Comparison of ENCODE assay signal across 9 mouse cellular contexts in the genomic region with DNA sequence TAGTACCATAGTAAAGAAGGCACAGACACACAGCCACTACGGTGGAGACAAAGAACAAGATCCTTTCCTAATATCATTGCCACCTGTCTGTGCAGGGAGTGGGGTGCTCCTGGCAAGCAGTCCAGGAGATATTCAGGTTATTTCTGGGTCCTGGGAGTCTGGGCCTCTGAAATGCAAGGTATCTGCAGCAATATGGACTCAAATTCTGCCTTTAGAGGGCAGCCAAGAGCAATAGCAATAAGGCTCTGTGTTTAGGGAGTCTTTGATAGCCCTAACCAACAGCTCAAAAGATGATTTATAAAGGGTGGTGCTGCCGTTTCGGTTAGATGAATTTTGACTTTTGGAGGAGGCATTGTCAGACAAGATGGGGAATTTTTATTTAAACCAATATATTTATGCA. TPM values are rescaled to one million over a fixed set of nuclear protein-coding genes. Genes with fewer than 3 reads are reported as not detected.
DNase-seq lines count a peak whose midpoint lies in the region; ATAC-seq and TF ChIP-seq lines count a peak whose summit lies in the region.
"Had no signal": no experiment of that assay in that cellular context is flagged by ENCODE, and none has a peak within 500 bp of the region (broad histone marks: within the 10 kb centered on the region; RNA-seq: fewer than 3 reads in every experiment).

No protein-coding gene starts in this region.

- H3K27me3 ChIP-seq in hindbrain, embryonic 11.5 days (ENCODE audit: control insufficient read depth, insufficient read depth, low read length) = no peaks in the 10 kb centered on the region
- H3K27me3 ChIP-seq in hindbrain, embryonic 12.5 days = no peaks in the 10 kb centered on the region
- no peaks in the 10 kb centered on the region for H3K27me3 ChIP-seq in liver, embryonic 14.5 days (ENCODE audit: control insufficient read depth, insufficient read depth, low read length)
- H3K27me3 ChIP-seq: embryonic facial prominence, embryonic 12.5 days had no signal

- no peak for TF ChIP-seq EP300 in liver, embryonic 14.5 days (IDR thresholded peaks at IDR 0.05; ENCODE audit: low read depth)

- WGBS in hindbrain, embryonic 11.5 days = 84% methylated on average over 3 of the region's 3 CpGs
- WGBS in hindbrain, embryonic 12.5 days = 82% methylated on average over 3 of the region's 3 CpGs
- 40% methylated on average over 3 of the region's 3 CpGs for WGBS in liver, embryonic 14.5 days (ENCODE audit: insufficient replicate concordance)

- peak; percentile 27 for DNase-seq in hindbrain, embryonic 11.5 days (ENCODE audit: low spot score)
- DNase-seq in 3T3-L1 (ENCODE audit: low read depth, low spot score) = peak; percentile 51
- DNase-seq in CD4-positive, CD25-positive, alpha-beta regulatory T cell, adult 2 months (ENCODE audit: low read depth, low spot score) = peak; percentile 60
- DNase-seq in liver, embryonic 14.5 days (ENCODE audit: low read depth in 3 of 3, low spot score in 3 of 3) = peak in 1 of 3 experiments; percentile 22
- peak; percentile 44 for DNase-seq in thymus, postnatal 4 days
- DNase-seq in MN1 (ENCODE audit: low spot score) = no peak

- no peaks in the 10 kb centered on the region for H3K9me3 ChIP-seq in hindbrain, embryonic 11.5 days (ENCODE audit: control insufficient read depth, low read length)
- no peaks in the 10 kb centered on the region for H3K9me3 ChIP-seq in hindbrain, embryonic 12.5 days (replicated peaks)
- H3K9me3 ChIP-seq in liver, embryonic 14.5 days (ENCODE audit: control insufficient read depth, low read length) = no peaks in the 10 kb centered on the region
- H3K9me3 ChIP-seq: embryonic facial prominence, embryonic 12.5 days had no signal

- no peak overlapping the region for H3K27ac ChIP-seq in hindbrain, embryonic 11.5 days (ENCODE audit: low read depth, low read length)
- H3K27ac ChIP-seq in hindbrain, embryonic 12.5 days = no peak overlapping the region
- no peak overlapping the region for H3K27ac ChIP-seq in cortical plate, adult 2 months (ENCODE audit: insufficient read depth, low read length)
- H3K27ac ChIP-seq in liver, embryonic 14.5 days = no peak overlapping the region
- H3K27ac ChIP-seq: embryonic facial prominence, embryonic 12.5 days had no signal

- TF ChIP-seq CTCF in cortical plate, adult 2 months (IDR thresholded peaks at IDR 0.05; ENCODE audit: extremely low read depth, insufficient read depth, low read length) = peak; percentile 36; the same call in 1 of the 2 replicates
- peak; percentile 67 for TF ChIP-seq CTCF in liver, embryonic 14.5 days (IDR thresholded peaks at IDR 0.05; ENCODE audit: low read depth)

- no peaks in the 10 kb centered on the region for H3K4me1 ChIP-seq in hindbrain, embryonic 11.5 days (replicated peaks; ENCODE audit: control insufficient read depth, insufficient read depth, low read length)
- no peaks in the 10 kb centered on the region for H3K4me1 ChIP-seq in hindbrain, embryonic 12.5 days
- H3K4me1 ChIP-seq in cortical plate, adult 2 months (ENCODE audit: control insufficient read depth, insufficient read depth, low read length) = no peaks in the 10 kb centered on the region
- peaks cover 0 to 4% of the 10 kb centered on the region in 2 experiments; a peak in 2 of 4 replicates for H3K4me1 ChIP-seq in liver, embryonic 14.5 days (replicated peaks; ENCODE audit: control insufficient read depth in 2 of 2, insufficient read depth in 2 of 2, low read length in 1 of 2)
- H3K4me1 ChIP-seq: embryonic facial prominence, embryonic 12.5 days had no signal

- H3K9ac ChIP-seq in hindbrain, embryonic 11.5 days (ENCODE audit: low read depth, low read length) = no peak overlapping the region
- H3K9ac ChIP-seq in hindbrain, embryonic 12.5 days = no peak overlapping the region
- no peak overlapping the region for H3K9ac ChIP-seq in liver, embryonic 14.5 days (replicated peaks)
- H3K9ac ChIP-seq: embryonic facial prominence, embryonic 12.5 days had no signal

- no peak for ATAC-seq in hindbrain, embryonic 11.5 days (ENCODE audit: low FRiP score)
- no peak for ATAC-seq in hindbrain, embryonic 12.5 days (ENCODE audit: low FRiP score)
- ATAC-seq in liver, embryonic 14.5 days (ENCODE audit: insufficient read depth) = no peak

- no peak overlapping the region for H3K4me2 ChIP-seq in hindbrain, embryonic 11.5 days (replicated peaks; ENCODE audit: low read depth, low read length)
- no peak overlapping the region for H3K4me2 ChIP-seq in hindbrain, embryonic 12.5 days (replicated peaks)
- no peak overlapping the region for H3K4me2 ChIP-seq in liver, embryonic 14.5 days (ENCODE audit: low read depth)
- H3K4me2 ChIP-seq: embryonic facial prominence, embryonic 12.5 days had no signal

- no peak for TF ChIP-seq POLR2A in cortical plate, adult 2 months (IDR thresholded peaks at IDR 0.05; ENCODE audit: extremely low read depth, insufficient read depth, low read length)

- H3K36me3 ChIP-seq in hindbrain, embryonic 11.5 days (ENCODE audit: control insufficient read depth, insufficient read depth, low read length) = no peaks in the 10 kb centered on the region
- H3K36me3 ChIP-seq in hindbrain, embryonic 12.5 days = no peaks in the 10 kb centered on the region
- H3K36me3 ChIP-seq in liver, embryonic 14.5 days (replicated peaks; ENCODE audit: control insufficient read depth, insufficient read depth, low read depth) = no peaks in the 10 kb centered on the region
- H3K36me3 ChIP-seq: embryonic facial prominence, embryonic 12.5 days had no signal

- H3K4me3 ChIP-seq in hindbrain, embryonic 11.5 days (ENCODE audit: low read depth, low read length) = no peak overlapping the region
- H3K4me3 ChIP-seq in hindbrain, embryonic 12.5 days = no peak overlapping the region
- no peak overlapping the region for H3K4me3 ChIP-seq in cortical plate, adult 2 months (ENCODE audit: insufficient read depth, low read length)
- no peak overlapping the region for H3K4me3 ChIP-seq in liver, embryonic 14.5 days (ENCODE audit: insufficient read depth in 1 of 2, low read depth in 2 of 2, low read length in 2 of 2)
- H3K4me3 ChIP-seq: embryonic facial prominence, embryonic 12.5 days had no signal

RNA-seq across cellular contexts. Expression of gene Gcsam, which starts 0.9 kb away (rescaled TPM):
- polyA plus RNA-seq in hindbrain, embryonic 11.5 days (2014; fragmentation: Nextera tagmentation; extraction: Ambion mirVana) = 0.07 and 0.34 TPM in 2 replicates
- polyA plus RNA-seq in hindbrain, embryonic 12.5 days (2016; fragmentation: Nextera tagmentation; extraction: Ambion mirVana) = 0.08 TPM in 1 of 2 replicates, not detected in the other
- polyA plus RNA-seq in cortical plate, adult 2 months (2012; rRNA removed) = not detected in 2 replicates
- polyA plus RNA-seq in liver, embryonic 14.5 days (2012; rRNA removed) = 0.57 and 0.93 TPM in 2 replicates
- polyA plus RNA-seq in liver, embryonic 14.5 days (2014; fragmentation: Nextera tagmentation; extraction: Ambion mirVana) = 2.4 and 2.8 TPM in 2 replicates

RNA-seq across cellular contexts. Expression of gene BC016579, which starts 44.6 kb away (rescaled TPM):
- polyA plus RNA-seq in hindbrain, embryonic 11.5 days (2014; fragmentation: Nextera tagmentation; extraction: Ambion mirVana) = 0.15 and 0.28 TPM in 2 replicates
- polyA plus RNA-seq in hindbrain, embryonic 12.5 days (2016; fragmentation: Nextera tagmentation; extraction: Ambion mirVana) = 0.27 TPM in 1 of 2 replicates, not detected in the other
- 0.45 and 0.52 TPM in 2 replicates for polyA plus RNA-seq in cortical plate, adult 2 months (2012; rRNA removed)
- polyA plus RNA-seq in liver, embryonic 14.5 days (2012; rRNA removed) = 0.14 and 0.20 TPM in 2 replicates
- polyA plus RNA-seq in liver, embryonic 14.5 days (2014; fragmentation: Nextera tagmentation; extraction: Ambion mirVana) = 0.23 TPM in 2 replicates
- polyA plus RNA-seq: embryonic facial prominence, embryonic 12.5 days had no signal
